Mouse (Mus musculus): Measurements from ENCODE around the gene Ror1. TPM values are rescaled to one million over a fixed set of nuclear protein-coding genes. Genes with fewer than 3 reads are reported as not detected.

The Ror1 gene
- polyA plus RNA-seq, 1 experiment from 2014 or later = 13.0 TPM

DNA sequence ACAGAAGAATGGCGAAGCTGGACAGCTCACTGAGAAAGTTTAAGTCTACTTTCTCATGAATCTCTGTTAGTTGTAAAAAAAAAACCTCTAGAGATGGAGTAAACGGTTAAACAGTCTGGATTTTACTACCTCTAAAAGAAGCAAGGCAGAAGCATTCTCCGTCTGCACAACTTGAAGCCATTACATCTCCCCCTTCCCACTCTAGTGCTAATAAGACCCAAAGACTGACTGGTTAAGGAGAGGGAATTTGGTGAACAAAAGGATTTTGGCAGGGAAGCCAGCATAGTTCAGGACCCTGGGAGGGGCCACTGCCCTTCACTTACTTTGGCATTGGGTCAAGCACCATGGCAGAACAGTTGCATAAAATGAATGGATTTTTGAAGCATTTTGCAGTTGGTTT lies 35.8 kb upstream of the Ror1 start:
- ATAC-seq (ENCODE audit: low read depth) = no peak
- Histone ChIP-seq H3K27ac (ENCODE audit: low read length) (no peak overlapping the region), H3K4me1 (replicated peaks; ENCODE audit: control insufficient read depth, insufficient read depth, low read length) (peaks cover 8% of the 10 kb centered on the region; the same call in 1 of the 2 replicates), H3K36me3 (ENCODE audit: control insufficient read depth, insufficient read depth, low read length) (no peaks in the 10 kb centered on the region), H3K9ac (ENCODE audit: low read length) (no peak overlapping the region), H3K4me3 (ENCODE audit: low read length) (no peak overlapping the region), H3K9me3 (ENCODE audit: control insufficient read depth, low read length) (no peaks in the 10 kb centered on the region), H3K27me3 (ENCODE audit: control insufficient read depth, insufficient read depth, low read depth, low read length) (no peaks in the 10 kb centered on the region), H3K4me2 (ENCODE audit: low read depth, low read length) (no peak overlapping the region)
- WGBS = 62% methylated on average over 3 of the region's 3 CpGs

DNA sequence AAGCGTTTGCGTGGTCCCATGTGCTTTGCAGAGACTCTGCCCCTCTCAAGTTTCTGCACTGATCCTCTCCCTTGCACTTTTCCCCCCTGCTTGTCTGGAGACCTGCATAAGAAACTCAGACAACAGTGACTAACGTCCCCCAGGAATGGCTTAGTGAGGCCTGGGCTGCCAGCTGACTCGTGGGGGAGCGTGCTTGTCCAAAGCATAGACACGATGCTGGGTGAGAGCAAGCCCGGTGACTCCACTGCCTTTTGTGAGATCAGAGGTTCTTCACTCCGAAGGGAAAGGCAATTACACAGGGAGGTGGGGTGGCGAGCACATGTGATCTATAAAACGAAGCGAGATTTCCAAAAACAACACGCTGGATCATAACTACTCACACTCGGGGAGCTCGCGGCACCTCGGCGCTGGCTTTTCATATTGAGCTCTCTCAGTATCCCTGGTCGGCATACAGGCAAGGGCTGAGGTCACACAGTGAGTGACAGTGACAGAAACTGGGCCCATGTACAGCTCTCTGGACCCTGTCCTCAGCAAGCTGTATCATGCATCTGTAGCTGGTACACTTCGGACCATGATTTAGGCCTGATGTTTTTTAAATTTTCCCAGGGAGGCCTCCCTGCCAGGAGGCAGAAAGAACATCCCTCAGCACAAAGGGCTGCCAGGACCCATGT lies 34.1 kb upstream of the Ror1 start:
- peak; percentile 54 for ATAC-seq (ENCODE audit: low read depth)
- Histone ChIP-seq H3K4me3 (ENCODE audit: low read length) (no peak overlapping the region), H3K4me1 (replicated peaks; ENCODE audit: control insufficient read depth, insufficient read depth, low read length) (peaks cover 8% of the 10 kb centered on the region; the same call in 1 of the 2 replicates), H3K27me3 (ENCODE audit: control insufficient read depth, insufficient read depth, low read depth, low read length) (no peaks in the 10 kb centered on the region), H3K36me3 (ENCODE audit: control insufficient read depth, insufficient read depth, low read length) (no peaks in the 10 kb centered on the region), H3K9me3 (ENCODE audit: control insufficient read depth, low read length) (no peaks in the 10 kb centered on the region), H3K27ac (ENCODE audit: low read length) (no peak overlapping the region), H3K9ac (ENCODE audit: low read length) (no peak overlapping the region), H3K4me2 (ENCODE audit: low read depth, low read length) (no peak overlapping the region)
- 51% methylated on average over 19 of the region's 19 CpGs for WGBS

DNA sequence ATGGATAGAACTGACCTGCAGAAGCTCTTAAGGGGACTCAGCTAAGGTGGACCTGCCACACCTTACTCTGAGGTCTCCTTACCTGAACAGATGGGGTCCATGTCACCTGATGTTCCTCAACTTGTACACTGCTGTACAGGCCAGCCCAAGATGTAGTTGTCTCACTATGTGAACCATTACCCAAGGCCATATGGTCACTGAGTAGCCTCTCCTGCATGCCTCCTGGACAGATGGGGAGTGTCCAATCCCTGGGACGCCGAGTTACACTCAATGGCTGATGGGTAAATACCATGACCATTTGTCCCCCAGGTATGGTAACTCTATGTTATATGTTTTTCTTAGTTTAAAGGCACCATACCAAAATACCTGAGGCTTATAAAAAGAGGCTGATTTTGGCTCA lies 29.9 kb upstream of the Ror1 start:
- Histone ChIP-seq H3K4me2 (ENCODE audit: low read depth, low read length) (no peak overlapping the region), H3K9me3 (ENCODE audit: control insufficient read depth, low read length) (no peaks in the 10 kb centered on the region), H3K27ac (ENCODE audit: low read length) (no peak overlapping the region), H3K36me3 (ENCODE audit: control insufficient read depth, insufficient read depth, low read length) (no peaks in the 10 kb centered on the region), H3K4me1 (replicated peaks; ENCODE audit: control insufficient read depth, insufficient read depth, low read length) (peaks cover 3% of the 10 kb centered on the region; the same call in 1 of the 2 replicates), H3K27me3 (ENCODE audit: control insufficient read depth, insufficient read depth, low read depth, low read length) (no peaks in the 10 kb centered on the region), H3K9ac (ENCODE audit: low read length) (no peak overlapping the region), H3K4me3 (ENCODE audit: low read length) (no peak overlapping the region)
- ATAC-seq (ENCODE audit: low read depth) = no peak
- WGBS = 91% methylated on average over 2 of the region's 2 CpGs

DNA sequence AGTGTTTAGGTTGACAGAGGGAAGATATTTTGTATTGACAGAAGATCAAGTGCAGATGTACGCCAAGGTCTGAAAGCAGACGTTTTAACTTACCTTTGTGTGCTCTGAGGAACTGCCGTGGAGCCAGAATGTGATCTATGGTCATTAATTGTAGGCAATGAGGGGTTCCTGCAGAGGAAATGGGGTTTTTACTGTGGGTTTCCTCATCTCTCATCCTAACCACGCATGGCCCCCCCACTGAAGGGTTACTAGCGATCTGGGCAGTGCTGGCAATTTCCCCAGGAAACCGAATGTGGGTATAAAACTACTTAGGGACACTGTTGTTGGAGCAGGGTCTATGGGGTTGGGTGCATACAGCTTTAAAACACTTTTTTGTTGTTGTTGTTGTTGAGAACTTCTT lies 25.5 kb upstream of the Ror1 start:
- ATAC-seq (ENCODE audit: low read depth) = no peak
- Histone ChIP-seq H3K27me3 (ENCODE audit: control insufficient read depth, insufficient read depth, low read depth, low read length) (no peaks in the 10 kb centered on the region), H3K27ac (ENCODE audit: low read length) (no peak overlapping the region), H3K4me3 (ENCODE audit: low read length) (no peak overlapping the region), H3K4me2 (ENCODE audit: low read depth, low read length) (no peak overlapping the region), H3K9me3 (ENCODE audit: control insufficient read depth, low read length) (no peaks in the 10 kb centered on the region), H3K4me1 (replicated peaks; ENCODE audit: control insufficient read depth, insufficient read depth, low read length) (no peaks in the 10 kb centered on the region), H3K9ac (ENCODE audit: low read length) (no peak overlapping the region), H3K36me3 (ENCODE audit: control insufficient read depth, insufficient read depth, low read length) (no peaks in the 10 kb centered on the region)
- WGBS = 64% methylated on average over 6 of the region's 6 CpGs

DNA sequence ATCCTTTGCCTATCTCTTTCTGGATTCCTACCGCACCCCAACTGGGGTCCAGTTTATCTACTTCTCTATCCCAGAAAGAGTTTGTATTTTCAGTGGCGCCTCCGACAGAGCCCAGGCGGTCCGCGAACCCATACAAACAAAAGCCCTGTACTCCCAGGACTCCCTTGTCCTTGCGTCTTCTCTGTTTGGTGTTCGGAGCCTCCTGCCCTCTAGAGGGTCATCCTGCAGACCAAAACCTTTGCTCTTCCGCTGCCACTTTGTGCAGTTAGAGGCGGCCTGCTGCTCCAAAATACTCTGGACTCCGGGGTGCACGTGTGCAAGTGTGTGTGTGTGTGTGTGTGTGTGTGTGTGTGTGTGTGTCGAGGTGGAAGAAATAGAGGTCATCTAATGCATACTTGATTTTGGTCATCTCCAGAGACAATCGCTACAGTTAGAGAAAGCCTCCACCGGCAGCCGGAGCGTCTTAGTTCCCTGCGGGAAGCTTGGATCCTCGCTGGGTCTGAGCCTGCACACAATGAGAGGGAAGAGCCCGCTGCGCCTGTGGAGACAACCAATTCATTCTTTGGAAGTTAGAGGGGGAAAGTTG lies 1.1 kb downstream of the Ror1 start:
- no peaks in the 10 kb centered on the region for H3K9me3 ChIP-seq (ENCODE audit: control insufficient read depth, low read length)
- H3K9ac ChIP-seq (ENCODE audit: low read length) = peak overlapping the region; percentile 78
- H3K36me3 ChIP-seq (ENCODE audit: control insufficient read depth, insufficient read depth, low read length) = no peaks in the 10 kb centered on the region
- peak overlapping the region; percentile 54 for H3K4me2 ChIP-seq (ENCODE audit: low read depth, low read length)
- ATAC-seq (ENCODE audit: low read depth) = 0 out of 2 replicates have a peak, but pooled peaks have one; percentile 11
- H3K27ac ChIP-seq (ENCODE audit: low read length) = peak overlapping the region; percentile 96
- under 1% methylated on average over 21 of the region's 21 CpGs for WGBS
- peak overlapping the region; percentile 67 for H3K4me3 ChIP-seq (ENCODE audit: low read length)
- peaks cover 29% of the 10 kb centered on the region for H3K4me1 ChIP-seq (replicated peaks; ENCODE audit: control insufficient read depth, insufficient read depth, low read length)
- H3K27me3 ChIP-seq (ENCODE audit: control insufficient read depth, insufficient read depth, low read depth, low read length) = no peaks in the 10 kb centered on the region

DNA sequence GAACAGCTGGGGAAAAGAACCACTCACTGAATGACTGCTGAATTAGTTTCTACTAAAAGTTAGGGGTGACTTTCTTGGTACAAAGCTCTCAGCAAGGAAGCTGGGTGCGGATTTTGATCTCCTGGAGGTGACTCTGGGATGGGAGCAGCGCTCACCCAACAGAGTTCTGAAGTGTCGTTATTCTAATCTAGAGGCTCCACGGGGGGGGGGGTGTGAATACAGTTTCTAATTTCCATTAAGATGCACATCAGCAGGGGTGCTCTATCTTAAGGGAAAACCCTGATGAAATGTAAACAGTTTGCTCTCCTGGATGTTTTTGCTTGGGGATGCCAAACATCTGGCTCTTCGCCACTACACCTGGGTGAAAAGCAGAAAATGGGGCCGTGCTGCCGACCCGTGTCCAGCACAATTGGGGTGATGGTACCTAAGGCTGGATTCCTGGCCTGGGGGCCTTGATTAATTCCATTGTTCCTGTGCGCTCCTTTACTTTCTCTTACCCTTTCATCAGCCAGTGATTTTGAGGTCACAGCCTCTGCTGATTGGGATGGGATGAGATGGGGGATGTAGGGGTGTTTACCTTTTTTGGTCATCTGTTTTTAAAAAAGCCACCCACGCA lies 1.9 kb downstream of the Ror1 start:
- Histone ChIP-seq H3K27me3 (ENCODE audit: control insufficient read depth, insufficient read depth, low read depth, low read length) (no peaks in the 10 kb centered on the region), H3K4me1 (replicated peaks; ENCODE audit: control insufficient read depth, insufficient read depth, low read length) (peaks cover 32% of the 10 kb centered on the region), H3K27ac (ENCODE audit: low read length) (peak overlapping the region; percentile 96), H3K9me3 (ENCODE audit: control insufficient read depth, low read length) (no peaks in the 10 kb centered on the region), H3K36me3 (ENCODE audit: control insufficient read depth, insufficient read depth, low read length) (no peaks in the 10 kb centered on the region), H3K4me3 (ENCODE audit: low read length) (peak overlapping the region; percentile 67), H3K4me2 (ENCODE audit: low read depth, low read length) (peak overlapping the region; percentile 54), H3K9ac (ENCODE audit: low read length) (peak overlapping the region; percentile 78)
- 17% methylated on average over 10 of the region's 10 CpGs for WGBS
- ATAC-seq (ENCODE audit: low read depth) = no peak

DNA sequence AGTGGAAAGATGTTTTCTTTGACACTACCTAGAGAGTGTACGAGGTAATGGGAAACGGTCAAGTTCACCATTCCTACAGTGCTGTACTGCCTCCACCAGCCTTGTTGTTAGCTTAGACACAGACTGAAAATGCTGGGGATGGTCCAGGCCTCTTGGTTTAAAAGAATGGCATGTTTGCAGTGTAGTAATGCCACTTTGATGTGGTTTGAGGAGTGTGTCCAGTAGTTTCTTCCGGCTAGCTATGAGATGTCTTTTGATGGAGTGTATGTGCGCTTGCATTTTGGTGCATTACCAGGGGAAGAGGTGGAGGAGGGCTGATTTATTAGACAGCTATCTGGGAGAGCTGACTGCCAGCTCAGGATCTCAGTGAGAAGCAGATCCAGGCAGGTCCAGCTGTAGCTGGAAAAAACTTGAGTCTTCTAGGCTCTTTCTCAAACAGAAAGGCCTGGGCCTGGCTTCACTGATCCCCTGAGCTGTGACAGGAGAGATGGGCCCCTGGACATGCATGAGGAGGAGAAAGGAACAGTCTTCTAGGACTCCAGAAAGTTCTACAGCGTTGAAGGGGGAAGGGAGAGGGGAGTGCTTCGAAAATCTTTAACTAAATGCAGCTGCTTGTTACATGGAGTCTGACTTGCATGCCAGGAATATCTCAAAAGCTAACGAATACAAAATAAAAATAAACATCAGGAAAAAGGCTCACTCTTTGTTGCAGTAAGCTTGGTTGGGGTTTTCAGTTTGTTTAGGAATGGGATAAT lies 5.7 kb downstream of the Ror1 start:
- H3K4me2 ChIP-seq (ENCODE audit: low read depth, low read length) = peak overlapping the region; percentile 1

DNA sequence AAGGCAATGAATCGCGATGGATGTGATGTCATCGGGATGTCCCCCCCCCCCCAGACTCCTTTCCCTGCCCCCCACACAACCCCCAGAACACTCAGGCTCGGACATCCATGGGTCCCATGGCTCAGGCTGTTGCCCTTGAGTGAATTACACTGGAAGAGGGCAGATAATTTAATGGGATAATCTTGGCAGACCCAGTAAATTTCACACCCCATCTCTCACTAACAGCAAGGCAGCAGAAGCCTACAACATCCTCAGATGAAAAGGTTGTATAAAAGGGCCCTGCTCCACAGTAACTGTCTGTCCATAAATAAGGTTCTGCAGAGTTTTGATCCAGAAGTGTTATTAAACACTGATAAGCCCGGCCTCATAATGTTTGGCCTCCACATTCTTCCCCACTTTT lies 6.3 kb downstream of the Ror1 start:
- H3K27me3 ChIP-seq (ENCODE audit: control insufficient read depth, insufficient read depth, low read depth, low read length) = no peaks in the 10 kb centered on the region

More for the DNA sequence above, 5.7 kb downstream of the Ror1 start:
- Histone ChIP-seq H3K27me3 (ENCODE audit: control insufficient read depth, insufficient read depth, low read depth, low read length) (no peaks in the 10 kb centered on the region), H3K36me3 (ENCODE audit: control insufficient read depth, insufficient read depth, low read length) (no peaks in the 10 kb centered on the region), H3K9me3 (ENCODE audit: control insufficient read depth, low read length) (no peaks in the 10 kb centered on the region), H3K4me1 (replicated peaks; ENCODE audit: control insufficient read depth, insufficient read depth, low read length) (peaks cover 60% of the 10 kb centered on the region), H3K4me3 (ENCODE audit: low read length) (no peak overlapping the region), H3K9ac (ENCODE audit: low read length) (peak overlapping the region; percentile 25), H3K27ac (ENCODE audit: low read length) (peak overlapping the region; percentile 92)
- ATAC-seq (ENCODE audit: low read depth) = peak; percentile 56
- 20% methylated on average over 7 of the region's 7 CpGs for WGBS

DNA sequence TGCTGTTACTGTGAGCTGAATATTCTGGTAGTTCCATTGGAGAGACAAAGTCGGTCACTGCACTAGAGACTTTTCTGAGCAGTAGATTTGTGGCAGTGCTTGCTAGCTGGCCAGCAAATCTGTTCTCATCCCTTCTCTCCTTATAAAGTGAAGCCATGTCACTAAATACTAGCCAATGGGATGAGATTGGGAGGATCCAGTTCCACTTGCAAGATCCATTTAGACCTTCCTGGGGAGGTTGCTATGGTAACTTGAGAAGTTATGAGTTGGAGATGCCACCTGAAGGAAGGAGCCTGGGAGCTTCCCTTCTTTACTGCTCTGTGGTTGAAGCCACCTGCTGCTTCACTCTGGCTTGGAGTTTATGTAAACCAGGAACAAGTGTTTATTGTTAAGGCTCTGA lies 8.7 kb downstream of the Ror1 start:
- Histone ChIP-seq H3K9me3 (ENCODE audit: control insufficient read depth, low read length) (no peaks in the 10 kb centered on the region), H3K36me3 (ENCODE audit: control insufficient read depth, insufficient read depth, low read length) (no peaks in the 10 kb centered on the region), H3K9ac (ENCODE audit: low read length) (no peak overlapping the region), H3K4me2 (ENCODE audit: low read depth, low read length) (no peak overlapping the region), H3K4me1 (replicated peaks; ENCODE audit: control insufficient read depth, insufficient read depth, low read length) (peaks cover 63% of the 10 kb centered on the region), H3K4me3 (ENCODE audit: low read length) (no peak overlapping the region), H3K27me3 (ENCODE audit: control insufficient read depth, insufficient read depth, low read depth, low read length) (no peaks in the 10 kb centered on the region), H3K27ac (ENCODE audit: low read length) (no peak overlapping the region)
- WGBS = 67% methylated on average over 1 of the region's 1 CpGs
- ATAC-seq (ENCODE audit: low read depth) = no peak

More for the DNA sequence above, 6.3 kb downstream of the Ror1 start:
- Histone ChIP-seq H3K4me2 (ENCODE audit: low read depth, low read length) (no peak overlapping the region), H3K36me3 (ENCODE audit: control insufficient read depth, insufficient read depth, low read length) (no peaks in the 10 kb centered on the region), H3K9me3 (ENCODE audit: control insufficient read depth, low read length) (no peaks in the 10 kb centered on the region), H3K27ac (ENCODE audit: low read length) (peak overlapping the region; percentile 92), H3K4me3 (ENCODE audit: low read length) (no peak overlapping the region), H3K9ac (ENCODE audit: low read length) (no peak overlapping the region), H3K4me1 (replicated peaks; ENCODE audit: control insufficient read depth, insufficient read depth, low read length) (peaks cover 66% of the 10 kb centered on the region)
- peak; percentile 92 for ATAC-seq (ENCODE audit: low read depth)
- WGBS = 22% methylated on average over 5 of the region's 5 CpGs

Data from lung, embryonic 16.5 days (tissue).